Mouse (Mus musculus) embryo, embryonic 9.5 days (tissue): ENCODE data around the gene Leap2.

Source experiments
- DNase-seq: peaks from one replicate; pipeline ENCODE4 v3.0.0-alpha.2; 2017; ENCODE audit errors: extremely low spot score

Gene Leap2

DNA sequence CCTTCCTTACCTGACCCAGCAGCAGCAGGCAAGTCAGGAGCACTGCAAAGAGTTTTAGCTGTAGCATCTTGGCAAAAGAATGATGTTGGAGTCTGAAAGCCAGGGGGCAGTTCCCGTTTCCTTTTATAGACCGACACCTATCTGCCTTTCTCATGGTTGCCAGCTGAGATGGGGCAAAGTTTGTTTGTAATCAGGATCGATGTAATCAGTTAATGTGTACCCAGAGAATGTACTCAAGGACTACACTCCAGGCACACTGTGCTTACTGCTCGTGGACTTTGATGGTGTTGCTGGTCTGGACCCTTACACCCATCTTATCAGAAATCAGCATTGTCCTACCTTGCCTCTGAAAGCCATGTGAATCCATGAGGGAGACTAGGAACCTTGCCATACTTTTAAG is at the start of gene Leap2:
Gene Leap2 (minus strand): TSS at position 135 of the 400 bp plus-strand sequence.
- no peak for DNase-seq

DNA sequence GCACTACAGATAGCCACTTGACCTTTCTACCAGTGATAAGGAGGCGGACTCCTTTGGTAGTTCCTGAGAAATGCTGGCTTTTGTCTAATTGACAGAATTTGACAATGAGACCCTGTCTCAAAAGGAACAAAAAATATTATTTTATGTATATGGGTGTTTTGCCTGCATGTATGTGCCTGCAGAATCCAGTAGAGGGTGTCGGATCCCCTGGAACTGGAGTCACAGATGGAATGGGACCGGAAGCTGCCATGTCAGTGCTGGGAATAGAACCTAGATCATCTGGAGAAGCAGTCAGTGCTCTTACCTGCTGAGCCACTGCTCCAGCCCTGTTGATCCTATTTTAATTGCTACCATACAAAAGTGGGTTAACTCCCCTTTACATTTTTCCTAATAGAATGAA is 49.7 kb upstream of the Leap2 start:
- no peak for DNase-seq

GRCm38 (mm10) chr11:53469968-53470695 is 47.2 kb upstream of the Leap2 start, which contains the start of gene Gm9837:
Gm9837 (minus strand) TSS chr11:53470479.
- DNase-seq = peak; percentile 88

GRCm38 (mm10) chr11:53469294-53469967 is 46.5 kb upstream of the Leap2 start:
- peak; percentile 39 for DNase-seq

DNA sequence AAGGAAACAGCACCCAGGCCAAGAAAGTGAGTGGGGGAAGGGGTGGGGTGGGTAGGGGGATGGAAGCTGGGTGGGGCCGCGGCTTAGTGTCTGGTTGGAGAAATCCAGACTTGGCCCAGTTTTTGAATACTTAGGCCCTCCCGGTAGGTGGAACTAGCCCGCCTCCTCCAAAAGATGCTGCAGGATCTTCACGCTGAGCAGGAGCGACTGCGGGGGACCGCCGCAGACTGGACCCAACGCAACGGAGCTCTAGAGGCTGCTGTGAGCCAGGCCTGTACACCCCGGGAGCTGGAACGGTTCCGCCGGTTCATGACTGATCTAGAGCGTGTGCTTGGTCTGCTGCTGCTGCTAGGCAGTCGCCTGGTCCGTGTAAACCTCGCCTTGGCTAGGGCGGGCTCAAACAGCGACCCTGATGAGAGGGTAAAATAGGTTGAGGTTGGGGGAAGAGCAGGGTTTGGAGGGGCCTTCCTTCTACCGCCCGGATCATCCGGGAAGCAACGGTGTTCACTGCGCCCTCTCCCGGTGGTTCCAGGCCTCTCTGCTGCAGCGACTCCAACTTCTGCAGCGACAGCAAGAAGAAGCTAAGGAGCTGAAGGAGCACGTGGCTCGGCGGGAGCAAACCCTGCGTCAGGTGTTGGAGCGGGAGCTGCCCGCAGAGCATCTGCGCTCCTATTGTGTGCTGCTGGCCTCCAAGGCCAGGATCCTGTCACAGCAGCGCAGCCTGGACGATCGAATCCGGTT is 43.4 kb upstream of the Leap2 start:
- peak; percentile 85 for DNase-seq

DNA sequence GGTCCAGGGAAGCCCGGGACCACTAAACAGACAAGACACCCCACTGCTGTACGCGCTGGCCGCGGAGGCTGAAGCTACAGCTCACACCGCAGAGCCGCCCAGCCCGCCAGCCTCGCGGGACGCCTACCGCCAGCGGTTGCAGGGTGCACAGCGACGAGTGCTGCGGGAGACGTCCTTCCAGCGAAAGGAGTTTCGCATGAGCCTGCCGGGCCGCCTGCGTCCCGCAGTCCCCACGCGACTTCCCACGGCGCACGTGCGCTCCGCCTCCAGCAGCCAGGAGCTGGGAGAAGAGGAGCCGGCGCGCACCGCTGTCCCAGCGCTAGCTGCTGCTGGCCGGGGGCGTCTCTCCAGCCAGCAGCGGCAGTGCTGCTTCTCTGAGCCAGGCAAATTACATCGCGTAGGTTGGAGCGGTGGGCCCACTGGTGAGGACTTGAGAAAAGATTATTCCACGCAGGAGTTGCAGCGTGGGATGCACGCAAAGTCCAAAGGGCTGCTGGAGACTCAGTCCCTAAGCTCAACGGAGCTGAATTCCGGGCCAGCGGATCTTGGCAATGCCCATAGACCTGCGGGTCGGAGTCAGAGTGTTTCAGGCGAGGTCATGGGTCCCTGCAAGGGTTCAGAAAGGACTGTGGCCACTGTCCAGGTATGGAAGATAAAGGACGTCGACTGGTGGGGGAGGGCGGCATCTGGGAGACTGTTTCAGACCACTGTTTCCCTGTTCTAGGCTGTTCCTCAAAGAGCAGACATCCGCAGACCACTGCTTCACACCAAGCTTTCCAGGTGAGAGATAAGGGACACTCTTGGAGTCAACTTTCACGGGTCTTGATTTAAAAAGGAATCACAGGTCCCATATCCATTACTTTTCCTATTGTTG is 40.8 kb upstream of the Leap2 start:
- peak; percentile 52 for DNase-seq

DNA sequence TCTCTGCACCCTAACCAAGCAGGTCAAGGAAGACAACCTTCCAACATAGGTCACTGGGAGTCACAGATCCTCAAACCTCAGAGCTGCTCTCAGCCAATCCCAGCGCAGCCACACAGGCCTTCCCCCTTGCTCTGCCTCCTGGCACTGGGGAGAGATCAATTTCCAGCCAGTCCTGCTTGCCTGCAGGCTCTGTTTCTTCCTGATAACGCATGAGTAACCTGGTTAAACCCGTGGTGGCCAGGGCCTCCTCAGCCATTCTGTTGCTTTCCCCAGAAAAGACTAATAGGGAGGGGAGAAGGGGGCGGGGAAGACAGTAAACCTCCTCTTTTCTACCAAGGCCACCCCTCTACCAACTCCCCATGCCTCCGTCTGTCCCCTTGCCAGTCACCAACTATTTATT is 38.8 kb upstream of the Leap2 start:
- no peak for DNase-seq

DNA sequence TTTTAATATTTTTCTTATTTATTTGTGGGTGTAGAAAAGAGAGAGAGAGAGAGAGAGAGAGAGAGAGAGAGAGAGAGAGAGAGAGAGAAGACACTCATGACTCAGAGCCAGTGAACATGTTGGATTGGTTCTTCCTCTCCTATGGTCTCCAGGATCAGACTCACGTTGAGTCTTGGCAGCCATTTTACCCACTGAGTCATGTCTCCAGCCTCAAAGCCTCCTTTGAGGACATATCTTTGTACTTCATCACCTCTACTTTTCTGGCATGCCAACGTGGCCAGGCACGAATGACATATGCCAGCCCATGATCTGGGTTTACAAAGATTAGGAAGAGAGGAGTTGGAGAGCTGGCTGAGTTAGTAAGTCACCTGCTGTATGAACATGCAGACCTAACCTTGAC is 37.2 kb upstream of the Leap2 start:
- DNase-seq = no peak

DNA sequence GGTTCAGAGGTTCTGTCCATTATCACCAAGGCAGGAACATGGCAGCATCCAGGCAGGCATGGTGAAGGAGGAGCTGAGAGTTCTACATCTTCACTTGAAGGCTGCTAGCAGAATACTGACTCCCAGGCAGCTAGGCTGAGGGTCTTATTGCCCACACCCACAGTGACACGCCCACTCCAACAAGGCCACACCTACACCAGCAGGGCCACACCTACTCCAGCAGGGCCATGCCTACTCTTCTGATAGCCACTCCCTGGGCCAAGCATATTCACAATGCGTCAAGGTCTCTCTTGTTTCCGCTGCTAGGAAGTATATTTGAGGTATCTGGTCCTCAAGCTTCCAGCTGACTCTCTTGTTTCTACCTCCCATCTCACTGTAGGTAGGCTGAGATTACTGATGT is 36.0 kb upstream of the Leap2 start:
- DNase-seq = no peak

- no peak for DNase-seq
Observed at GRCm38 (mm10) chr11:53457372-53457954, 34.5 kb upstream of the Leap2 start.

DNA sequence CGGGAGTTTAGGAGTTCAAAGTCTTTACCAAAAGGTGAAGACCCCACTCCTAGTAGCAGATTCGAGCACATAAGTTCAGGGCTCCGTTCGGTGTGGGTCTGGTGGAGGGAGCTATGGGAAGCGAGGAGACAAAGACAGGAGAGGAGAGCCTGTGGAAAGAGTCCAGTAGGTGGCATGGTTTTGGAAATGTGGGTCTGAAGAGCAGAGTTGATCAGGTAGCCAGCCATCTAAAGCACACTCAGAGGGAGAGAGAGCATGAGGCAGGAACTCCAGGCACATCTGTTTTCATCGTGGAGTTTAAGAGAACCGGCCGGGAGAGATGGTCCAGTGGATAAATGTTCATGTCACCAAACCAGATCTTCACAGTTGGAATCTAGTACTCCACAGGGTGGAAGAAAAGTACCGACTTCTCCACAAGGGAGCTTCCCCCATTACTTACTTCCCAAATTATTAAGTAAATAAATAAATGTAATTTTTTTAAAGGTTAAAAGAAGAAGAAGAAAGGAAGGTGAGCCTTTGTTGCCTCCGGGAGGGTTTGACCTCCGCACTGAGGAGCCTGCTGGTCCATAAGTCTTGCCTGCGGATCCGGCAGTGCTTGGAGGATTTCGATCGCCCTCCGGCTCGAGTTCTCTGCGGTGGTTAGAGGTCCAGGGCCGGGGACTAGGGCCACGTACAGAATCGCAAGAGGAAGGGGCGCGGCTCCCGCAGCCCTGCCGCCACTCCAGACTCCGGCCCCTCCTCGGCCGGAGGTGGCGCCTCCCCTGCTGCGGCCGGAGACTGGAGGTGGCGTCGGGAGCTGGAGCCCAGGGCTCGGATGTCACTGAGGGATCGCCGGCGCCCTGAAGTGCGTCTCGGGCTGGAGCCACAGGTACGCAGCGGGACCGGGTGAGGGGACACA is 33.8 kb upstream of the Leap2 start, which contains the start of the genes Gm10447 and Shroom1:
Gene Gm10447 (minus strand): TSS at position 637 of the 898 bp plus-strand sequence.
Gene Shroom1 (plus strand): TSS at position 732 of the 898 bp plus-strand sequence.
- peak; percentile 68 for DNase-seq

DNA sequence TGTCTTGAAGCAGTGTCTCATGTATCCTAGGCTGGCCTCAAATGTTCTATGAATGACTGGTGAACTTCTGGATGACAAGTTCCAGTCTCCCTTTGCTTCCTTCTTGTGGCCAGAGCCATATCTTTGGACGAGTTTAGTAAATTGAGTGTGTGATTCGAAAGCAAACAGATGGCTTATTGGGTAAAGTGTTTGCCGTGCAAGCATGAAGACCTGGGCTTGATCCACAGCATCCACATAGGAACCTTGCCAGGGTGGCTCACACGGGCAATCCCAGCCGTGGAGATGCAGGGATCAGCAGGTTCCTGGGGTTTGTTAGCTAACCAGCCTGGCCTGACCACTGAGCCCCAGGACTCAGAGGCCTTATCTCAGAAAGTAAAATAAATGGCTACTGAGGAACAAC is 30.1 kb upstream of the Leap2 start:
- DNase-seq = no peak

- DNase-seq = no peak
Observed at GRCm38 (mm10) chr11:53452396-53452795, 29.4 kb upstream of the Leap2 start.

DNA sequence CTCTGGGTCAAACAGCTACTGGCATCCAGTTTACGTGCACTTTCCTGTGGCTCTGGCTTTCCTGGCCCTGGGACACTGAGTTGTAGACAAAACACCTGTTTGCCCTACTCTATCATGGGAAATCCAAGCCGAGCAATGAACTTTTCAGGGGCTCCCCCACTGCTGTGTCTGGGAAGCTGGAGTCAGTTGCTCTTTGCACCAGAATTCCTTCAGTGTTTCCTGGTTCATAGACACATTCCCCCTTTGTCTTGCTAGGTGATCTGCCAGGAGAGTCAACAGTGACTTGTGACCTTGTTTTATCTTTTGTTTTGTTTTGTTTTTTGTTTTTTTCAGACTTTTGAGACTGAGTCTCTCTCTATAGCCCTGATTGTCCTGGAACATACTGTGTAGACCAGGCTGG is 28.4 kb upstream of the Leap2 start:
- DNase-seq = no peak

- no peak for DNase-seq
Observed at GRCm38 (mm10) chr11:53450070-53450705, 27.2 kb upstream of the Leap2 start.

DNA sequence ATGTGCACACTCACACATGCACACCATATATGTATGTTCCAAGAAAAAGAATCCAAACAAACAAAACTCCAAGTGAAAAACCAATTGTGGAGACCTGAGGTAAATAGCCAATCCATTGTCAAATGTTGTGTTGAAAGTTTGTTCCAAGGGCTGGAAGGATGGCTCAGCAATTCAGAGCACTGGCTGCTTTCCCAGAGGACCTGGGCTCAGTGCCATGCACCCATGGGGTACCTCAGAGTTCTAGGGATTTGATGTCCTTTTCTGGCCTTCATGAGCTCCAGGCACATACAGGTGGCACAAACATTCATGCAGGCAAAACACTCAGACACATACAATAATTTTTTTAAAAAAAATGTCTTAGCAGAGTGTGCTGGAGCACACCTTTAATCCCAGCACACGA is 25.6 kb upstream of the Leap2 start:
- DNase-seq = no peak

GRCm38 (mm10) chr11:53447996-53448395 is 25.0 kb upstream of the Leap2 start:
- no peak for DNase-seq

DNA sequence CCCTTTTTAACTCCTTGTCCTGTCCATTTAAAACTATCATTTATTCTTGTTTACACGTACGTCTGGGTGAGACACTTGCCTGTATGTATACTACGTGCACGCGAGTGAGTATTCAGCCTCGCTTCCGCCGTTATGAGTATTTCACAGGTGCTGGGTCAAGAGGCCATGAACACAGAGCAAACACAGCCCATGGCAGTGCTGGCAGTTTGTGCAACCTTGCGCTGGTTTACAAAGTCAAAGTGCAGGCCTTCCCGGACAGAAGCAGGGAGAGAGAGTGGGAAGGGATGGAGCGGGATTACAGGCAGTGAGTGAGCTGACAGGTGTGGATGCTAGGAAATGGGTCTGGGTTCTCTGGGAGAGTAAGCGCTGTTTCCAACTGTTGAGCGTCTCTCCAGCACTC is 23.2 kb upstream of the Leap2 start:
- DNase-seq = no peak

DNA sequence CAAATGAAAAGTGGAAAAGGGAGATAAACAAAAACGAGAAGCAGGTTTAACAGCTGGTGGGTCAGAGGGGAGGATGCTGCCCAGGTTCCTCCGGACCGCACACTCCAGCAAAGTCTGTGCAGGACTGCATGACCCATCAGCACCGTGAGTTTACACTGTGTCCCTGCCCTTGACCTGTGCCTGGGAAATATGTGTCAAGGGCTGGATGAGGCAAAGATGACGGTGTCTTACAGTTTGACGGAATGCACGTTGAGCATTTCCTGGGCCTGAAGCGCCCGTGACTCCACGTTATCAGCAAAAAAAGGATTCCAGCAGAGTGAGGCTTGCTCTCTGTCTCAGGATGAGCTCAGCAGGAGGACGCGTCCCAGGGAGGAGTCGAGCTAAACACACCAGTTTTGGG is 22.6 kb upstream of the Leap2 start:
- no peak for DNase-seq

GRCm38 (mm10) chr11:53443861-53444260 is 20.9 kb upstream of the Leap2 start:
- DNase-seq = no peak
